Mouse (Mus musculus): ENCODE results near the gene Rab20.
"Not testable (repeated sequence)": the region's sequence is repeated elsewhere in the genome, so short reads cannot be mapped to it uniquely, and the experiment has no call there.

Rab20 gene

DNA sequence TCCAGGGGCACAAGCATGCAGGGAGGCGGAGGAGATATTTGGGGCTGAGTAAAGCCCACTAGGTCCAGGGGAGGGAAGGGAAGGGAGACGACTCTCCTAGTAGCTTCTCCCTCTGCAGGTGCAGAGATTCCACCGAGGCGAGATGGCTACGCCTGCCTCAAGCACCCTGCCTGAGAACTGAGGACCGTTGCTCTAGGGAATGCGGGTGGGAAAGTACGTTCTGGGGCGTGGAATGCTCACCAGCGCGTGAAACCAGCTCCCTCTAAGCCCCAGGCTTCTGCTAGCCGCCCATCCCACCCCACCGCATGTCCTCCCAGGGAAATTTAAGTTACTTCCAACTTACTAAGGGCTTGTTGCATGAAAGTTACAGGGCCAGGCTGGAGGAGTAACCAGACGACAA lies 1.1 kb upstream of the Rab20 start:
- no peak for DNase-seq (ENCODE audit: low spot score in 2 of 2)

DNA sequence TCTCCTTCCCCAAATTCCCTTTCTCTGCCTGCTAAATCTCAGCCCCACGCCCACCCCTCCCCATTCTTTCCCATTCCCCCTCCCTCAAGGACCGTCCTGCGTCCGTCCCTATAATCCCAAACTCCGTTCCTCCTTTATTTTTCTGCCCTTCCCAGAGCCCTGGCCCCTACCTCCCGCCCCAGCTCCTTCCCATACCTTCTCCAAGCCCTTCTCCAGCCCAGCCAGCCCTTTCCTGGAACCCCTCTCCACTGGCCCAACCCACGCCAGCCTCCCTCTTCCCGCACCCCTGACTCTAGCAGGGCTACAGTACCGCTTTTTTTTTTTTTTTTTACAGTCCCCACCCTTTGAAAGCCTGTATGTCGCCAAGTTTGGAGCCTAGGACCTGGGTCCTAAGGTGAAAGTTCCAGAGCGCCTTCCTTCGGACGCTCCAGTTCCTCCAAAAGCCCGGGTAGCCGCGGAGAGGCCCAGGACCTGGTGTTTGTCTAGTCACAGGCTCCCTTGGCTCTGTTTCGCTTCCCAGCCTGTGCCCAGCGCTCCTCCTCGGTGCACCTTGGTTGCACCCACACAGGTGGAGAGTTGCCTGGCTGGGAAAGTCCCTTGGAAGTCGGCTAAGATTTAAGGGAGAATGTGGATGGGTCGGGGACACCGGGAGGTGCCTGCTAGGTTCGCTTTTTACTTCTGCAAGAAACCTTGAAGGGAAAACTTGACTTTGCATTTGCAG lies 457 bp upstream of the Rab20 start:
- DNase-seq (ENCODE audit: low spot score in 2 of 2): no peak

DNA sequence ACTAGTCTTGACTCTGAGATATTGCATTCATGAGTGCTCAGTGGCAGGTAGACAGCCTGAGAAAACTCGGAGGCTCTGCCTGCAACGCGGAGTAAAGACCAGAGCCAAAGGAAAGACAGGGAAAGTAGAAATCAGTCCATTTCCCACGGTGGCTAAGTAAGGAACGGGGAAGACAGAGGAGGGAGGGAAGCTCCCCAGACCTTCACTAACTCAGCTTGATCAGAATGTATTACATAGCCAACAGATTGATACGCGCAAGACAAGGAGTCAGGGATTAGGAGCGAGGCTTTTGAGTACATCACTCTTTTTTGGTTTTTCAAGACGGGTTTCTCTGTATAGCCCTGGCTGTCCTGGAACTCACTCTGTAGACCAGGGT lies 1.3 kb downstream of the Rab20 start:
- DNase-seq (ENCODE audit: low spot score in 2 of 2): no peak

DNA sequence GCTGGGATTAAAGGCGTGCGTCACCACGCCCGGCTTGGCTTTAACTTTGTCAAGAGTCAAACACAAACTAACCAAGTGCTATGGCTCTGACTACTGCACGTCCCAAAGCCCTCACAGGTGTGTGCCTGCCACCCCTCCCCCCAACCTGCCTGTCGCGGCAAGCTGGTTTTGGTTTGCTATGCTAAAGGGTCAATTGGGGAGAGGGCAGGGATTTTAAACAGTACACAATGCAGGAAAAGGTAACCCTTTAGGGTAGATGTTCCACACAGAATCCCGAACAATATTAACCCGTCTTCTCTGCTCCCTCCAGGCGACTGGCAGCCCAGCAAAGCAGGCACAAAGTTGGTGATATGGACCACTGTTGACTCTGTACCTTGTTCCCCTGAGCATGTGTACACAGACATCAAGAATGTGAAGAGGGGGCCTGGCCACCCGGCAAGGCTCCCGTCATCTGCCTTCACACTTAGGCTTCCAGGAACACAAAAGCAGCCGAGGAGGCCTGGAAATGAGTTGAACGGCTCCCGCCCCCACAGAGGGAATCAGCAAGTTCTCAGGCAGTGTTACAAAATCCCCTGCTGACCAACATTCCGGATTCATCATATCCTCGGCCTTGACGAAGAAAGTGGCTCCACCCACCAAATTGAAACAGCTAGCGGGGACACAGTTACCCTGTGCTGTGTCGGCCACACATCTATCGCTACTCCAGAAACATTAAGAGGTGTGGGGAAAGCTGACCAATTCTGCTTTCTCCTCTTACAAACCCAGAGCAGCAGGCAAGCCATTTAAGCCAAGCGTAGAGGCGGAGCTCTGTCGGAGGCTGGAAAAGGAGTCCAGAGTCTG lies 2.0 kb downstream of the Rab20 start:
- no peak for DNase-seq (ENCODE audit: low spot score in 2 of 2)

DNA sequence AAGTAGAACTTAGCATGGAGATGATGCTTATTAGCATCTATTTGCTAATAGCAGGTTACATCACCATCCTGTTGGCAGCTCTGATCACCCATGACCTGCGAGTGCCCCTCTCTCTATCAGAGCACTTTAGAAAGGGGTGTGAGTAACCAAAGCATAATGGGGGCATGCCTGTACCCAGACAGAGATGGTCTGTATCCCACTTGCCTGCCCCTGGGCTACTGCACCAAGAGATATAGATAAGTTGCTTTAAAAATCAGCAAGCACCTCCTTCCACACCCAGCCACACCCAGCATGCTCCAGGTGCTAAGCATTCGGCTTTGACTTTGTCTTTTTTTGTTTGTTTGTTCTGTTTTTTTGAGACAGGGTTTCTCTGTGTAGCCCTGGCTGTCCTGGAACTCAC lies 2.6 kb downstream of the Rab20 start:
- DNase-seq (ENCODE audit: low spot score in 2 of 2): no peak

DNA sequence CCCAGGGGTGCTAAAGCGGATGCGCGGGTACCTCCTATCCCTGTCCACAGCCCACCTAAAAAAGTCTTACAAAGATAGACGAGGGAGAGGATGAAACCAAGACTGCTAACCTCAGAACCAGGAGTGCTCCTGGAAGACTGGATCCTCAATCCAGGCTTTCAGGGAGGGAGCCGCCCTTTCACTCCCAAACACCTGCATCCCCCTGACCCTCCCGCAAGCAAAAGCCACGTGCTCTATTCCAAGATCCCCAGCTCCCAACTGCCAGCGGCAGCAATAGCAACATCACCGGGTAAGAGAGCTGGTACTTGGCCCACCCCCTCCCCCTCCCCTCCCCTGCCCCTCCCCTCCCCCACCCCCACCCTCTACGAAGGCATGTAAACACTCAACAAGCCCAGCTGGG lies 3.1 kb downstream of the Rab20 start:
- DNase-seq (ENCODE audit: low spot score in 2 of 2): no peak

DNA sequence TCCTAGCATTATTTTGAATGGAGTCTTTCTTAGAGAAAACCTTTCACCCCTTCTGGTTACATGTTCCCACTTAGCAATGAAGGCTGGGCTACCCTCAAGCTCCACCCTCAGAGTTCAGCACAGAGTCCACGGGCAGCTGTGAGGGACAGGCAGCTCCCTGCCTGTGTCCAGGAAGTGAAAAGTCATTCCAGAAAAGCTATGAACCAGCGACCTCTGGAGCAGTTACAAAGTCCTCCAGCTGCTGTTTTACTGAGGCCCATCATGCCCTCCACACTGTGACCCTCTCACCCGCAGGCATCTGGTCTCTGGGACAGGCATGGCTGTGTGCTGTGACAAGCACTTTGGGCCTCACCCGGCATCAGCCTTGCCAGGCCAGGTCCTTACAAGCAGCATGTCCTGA lies 5.4 kb downstream of the Rab20 start:
- DNase-seq (ENCODE audit: low spot score in 2 of 2): no peak

DNA sequence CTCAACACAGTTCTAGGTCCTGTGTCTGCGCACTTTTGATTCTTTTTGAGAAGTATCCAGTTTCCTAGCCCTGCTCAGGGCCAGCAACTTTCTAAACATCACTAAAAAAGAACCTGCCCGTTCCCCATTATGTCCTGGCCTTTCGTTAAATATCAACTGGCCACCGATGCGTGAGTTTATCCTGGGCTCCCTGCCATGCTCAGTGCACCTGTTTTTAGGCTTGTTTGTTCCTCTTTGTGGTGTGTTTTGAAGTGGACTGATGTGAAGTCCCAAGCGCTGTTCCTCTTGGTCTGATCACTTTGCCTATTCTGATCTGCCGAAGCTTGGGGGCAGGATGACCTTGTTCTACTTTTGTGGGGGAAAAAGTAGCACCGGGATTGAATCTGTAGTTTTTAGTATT lies 7.2 kb downstream of the Rab20 start:
- DNase-seq (ENCODE audit: low spot score in 2 of 2): no peak

DNA sequence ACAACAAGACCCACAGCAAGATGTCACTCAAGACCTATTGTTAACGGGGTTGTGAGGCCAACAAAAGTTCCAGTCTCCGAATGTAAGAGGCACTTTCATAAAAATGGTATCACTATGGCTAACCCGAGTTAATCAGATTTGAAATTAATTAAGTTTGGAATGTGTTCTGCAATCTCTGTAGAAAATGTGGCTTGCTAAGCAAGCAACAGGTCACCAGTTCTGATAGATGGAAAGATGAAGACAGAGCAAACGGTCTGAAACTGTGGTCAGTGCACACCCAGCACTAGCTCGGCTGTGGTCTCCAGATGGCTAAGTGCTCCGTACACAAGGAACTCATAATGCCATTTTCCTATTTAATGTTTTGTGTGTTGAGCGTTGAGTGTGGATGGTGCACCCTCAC lies 7.8 kb downstream of the Rab20 start:
- DNase-seq (ENCODE audit: low spot score in 2 of 2): no peak

DNA sequence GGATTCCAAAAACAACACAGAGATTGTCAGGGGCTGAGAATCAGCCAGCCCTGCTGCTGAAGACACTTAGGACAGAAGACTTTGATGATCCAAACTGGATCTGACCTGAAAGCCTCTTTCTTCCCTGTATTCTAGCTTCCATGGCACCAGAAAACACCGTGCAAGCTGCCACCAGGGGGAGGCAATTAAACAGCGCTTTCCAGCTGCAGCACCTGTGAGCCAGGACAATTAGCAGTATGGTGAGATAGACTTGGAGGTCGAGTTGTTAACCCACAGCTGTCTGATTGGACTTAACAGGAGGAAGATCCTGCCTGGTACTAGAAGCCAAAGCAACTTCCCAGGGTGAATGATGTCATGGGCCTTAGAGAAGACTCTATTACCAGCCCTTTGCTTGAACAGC lies 9.4 kb downstream of the Rab20 start:
- DNase-seq (ENCODE audit: low spot score in 2 of 2): no peak

DNA sequence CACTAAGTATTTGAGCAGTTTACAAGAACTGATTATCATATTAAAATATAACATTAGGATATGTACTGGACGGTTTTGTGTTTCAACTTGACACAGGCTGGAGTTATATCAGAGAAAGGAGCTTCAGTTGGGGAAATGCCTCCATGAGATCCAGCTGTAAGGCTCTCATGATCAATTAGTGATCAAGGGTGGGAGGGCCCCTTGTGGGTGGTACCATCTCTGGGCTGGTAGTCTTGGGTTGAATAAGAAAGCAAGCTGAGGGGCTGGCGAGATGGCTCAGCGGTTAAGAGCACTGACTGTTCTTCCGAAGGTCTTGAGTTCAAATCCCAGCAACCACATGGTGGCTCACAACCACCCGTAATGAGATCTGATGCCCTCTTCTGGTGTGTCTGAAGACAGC lies 12.0 kb downstream of the Rab20 start:
- DNase-seq (ENCODE audit: low spot score in 2 of 2): not testable (repeated sequence)

DNA sequence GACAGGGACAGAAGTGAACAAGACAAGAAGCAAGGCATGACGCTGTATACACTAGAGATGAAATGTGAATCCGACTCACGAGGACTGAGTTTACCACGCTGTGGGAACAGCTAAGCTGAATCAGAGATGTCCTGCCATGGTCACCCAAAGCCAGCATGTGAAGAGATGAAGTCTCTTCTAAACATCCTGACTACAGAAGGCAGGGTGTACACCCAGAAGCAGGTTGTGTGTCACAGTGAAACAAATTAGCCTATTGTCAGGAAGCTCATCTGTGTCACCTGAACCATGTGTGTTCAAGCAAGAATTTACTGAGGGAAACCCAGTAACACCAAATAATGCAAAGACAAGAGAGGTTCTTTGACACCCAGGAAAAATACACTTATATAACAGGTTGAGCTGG lies 12.9 kb downstream of the Rab20 start:
- no peak for DNase-seq (ENCODE audit: low spot score in 2 of 2)

DNA sequence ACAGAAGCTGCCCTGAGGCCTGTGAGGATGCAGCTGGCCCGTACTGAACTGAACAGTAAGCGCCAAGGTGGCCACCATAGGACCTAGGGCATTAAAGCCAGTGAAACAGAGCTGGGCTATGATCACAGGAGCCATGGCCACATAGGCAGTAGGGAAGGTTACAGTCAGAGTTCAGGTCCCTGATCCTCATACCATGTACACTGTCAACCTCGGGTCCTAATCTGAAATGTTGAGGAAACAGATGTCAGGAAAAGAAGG lies 13.9 kb downstream of the Rab20 start:
- DNase-seq (ENCODE audit: low spot score in 2 of 2): no peak

DNA sequence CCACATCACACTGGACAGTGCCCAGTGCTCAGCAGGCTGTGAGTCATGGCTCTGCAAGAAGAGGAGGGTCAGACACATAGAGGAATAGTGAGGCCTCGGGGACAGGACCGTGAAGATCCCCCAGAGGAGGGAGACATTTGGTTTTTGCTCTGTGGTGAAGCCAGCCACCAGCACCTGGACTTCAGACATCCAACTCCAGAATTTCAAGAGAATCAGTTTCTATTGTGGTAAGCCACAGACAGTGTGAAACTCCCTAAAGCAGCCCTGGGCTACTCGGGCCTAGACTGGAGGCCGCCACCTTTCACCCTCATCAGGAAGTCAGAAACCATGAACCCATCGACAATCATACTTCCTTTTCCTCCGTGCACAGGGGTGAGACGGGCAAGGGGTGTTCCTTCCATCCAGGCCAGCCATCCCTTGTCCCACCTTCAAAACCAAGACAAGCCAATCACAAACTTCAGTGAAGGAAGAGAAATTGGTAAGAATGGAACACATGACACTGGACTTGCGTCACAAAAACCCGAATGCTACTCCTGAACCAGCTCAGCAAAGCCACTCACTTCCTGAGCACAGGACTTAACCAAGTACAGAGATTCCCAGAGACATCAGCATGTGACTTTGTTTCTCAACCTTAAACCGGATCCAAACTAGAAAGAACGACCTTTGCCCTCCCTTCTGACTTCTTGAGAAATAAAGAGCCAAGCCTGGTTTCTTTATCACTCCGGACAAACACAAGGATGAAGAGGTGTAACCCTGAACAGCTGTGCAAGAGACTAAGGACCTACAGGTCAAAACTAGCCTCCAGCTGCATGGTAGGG lies 14.4 kb downstream of the Rab20 start:
- no peak for DNase-seq (ENCODE audit: low spot score in 2 of 2)

DNA sequence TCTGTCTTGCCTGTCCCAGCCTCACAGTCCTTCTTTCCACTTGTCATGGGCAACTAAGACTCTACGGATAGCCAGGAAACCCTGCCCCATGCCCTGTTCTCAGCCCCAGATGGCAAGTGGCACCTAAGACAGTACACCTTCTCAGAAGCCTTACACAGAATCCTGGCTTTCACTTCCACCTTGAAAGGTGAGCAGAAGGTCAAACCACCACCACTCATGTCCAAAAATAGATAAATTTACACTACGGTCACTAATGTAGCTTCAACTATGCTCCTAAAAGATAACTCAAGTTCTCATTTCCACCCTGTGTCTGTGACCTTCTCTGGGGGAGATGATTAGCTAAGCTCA lies 15.0 kb downstream of the Rab20 start:
- no peak for DNase-seq (ENCODE audit: low spot score in 2 of 2)

DNA sequence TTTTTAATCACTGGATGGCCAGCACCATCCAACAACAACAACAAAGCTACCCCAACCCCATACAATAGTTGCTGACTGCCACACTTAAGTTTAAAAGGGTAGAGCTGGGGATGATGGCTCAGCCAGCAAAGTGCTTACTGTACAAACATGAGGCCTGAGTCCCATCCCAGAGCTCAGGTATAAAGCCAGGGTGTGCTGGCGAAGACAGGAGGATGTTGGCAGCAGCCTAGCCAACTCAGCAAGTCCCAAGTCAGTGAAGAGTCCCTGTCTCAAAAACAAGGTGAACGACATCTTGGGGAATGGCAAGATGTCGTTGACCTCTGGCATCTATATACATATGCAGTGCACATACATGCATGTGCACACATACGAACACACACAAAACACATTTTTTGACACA lies 15.9 kb downstream of the Rab20 start:
- no peak for DNase-seq (ENCODE audit: low spot score in 2 of 2)

DNA sequence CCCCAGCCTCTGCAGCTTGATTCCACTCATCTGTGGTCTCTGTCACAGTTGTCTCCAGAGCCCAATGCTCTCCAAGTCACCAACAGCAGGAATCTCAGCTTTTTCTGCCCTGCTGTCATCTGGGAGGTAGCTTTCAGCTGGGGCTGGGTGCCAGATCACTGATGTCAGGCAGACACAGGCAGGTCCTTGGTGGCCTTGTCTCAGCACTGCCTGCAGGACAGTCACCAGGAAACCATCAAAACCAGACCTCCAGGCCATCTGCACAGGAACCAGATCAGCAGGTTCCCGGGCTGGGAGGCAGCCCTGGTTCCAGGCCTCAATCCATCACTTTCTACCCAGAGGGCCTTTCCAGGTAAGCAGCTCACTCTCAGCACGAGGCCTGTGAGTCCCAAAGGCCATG lies 16.7 kb downstream of the Rab20 start:
- DNase-seq (ENCODE audit: low spot score in 2 of 2): no peak

DNA sequence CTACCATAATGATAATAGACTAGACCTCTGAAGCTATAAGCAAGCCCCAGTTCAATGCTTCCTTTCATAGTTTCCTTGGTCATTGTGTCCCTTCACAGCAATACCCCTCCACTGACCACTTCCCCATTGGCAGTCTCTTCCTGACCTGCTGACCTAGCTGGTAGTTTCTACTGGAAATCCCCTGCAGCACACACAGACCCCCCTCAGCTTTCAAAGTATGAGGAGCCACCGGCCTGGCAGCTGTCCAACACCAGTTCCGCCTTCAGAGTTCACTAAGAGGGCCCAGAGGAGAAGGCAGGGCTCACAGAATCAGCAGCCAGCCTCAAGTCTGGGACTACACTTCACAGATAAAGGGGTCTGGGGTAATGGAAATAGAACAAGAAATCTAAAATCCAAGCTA lies 17.6 kb downstream of the Rab20 start:
- DNase-seq (ENCODE audit: low spot score in 2 of 2): peak in 1 of 2 experiments; percentile 34

DNA sequence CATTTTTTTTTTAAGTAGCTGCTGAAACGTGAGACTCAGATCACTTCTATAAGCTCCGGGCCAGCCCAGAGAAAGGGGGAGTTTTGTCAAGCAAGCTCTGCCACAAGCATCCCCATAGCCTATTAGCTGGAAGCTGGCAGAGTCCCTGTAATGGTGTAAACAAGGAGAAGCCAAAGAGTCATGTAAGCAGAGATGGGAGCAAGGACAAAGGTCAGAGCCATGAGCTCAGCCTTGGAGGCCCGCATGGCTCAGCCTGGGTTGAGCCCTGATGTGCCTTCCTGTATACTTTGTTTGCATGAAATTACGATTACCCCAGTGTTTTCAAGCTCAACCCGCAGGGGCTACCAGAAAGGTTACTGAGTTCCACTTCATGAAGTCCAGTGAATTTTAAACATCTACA lies 19.5 kb downstream of the Rab20 start:
- DNase-seq (ENCODE audit: low spot score in 2 of 2): no peak

DNA sequence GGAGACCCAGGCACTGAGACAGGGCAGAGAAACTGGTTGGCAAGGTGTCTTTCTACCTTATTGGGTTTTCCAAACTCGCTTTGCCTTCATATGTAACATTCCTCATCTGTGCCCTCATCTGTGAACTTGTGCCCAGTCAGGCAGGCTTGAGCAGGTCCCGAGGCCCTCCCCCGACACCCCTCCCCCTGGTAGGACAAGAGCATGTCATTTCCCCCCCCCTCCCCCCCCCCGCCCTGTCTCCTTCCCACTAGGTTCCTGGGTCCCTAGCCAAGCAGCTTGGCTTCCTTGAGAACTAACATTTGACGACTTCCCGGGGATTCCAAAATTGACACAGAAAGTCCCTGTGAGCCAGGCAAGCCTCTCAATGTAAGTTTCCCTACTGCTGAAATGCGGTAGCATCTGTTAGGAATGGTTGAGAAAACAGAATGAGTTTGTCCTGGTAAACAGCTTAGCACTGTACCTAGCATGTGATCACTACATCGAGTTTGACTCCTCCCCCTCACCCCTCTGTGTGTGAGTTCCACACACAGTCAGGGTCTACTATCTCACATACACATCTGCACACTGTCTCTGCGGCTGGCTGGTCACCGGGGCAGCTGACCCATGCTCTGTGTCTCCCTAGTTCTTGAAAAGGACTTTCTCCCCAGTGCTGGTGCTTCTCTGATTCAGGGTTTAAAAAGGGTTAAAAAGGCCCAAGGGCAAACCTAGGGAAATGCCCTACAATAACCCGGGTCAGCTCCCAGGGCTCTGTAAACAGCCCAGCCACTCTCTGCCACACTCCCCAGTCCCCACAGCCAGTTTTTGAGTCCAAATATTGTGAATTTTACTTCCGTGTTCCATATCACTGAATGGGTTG lies 20.3 kb downstream of the Rab20 start:
- no peak for DNase-seq (ENCODE audit: low spot score in 2 of 2)

DNA sequence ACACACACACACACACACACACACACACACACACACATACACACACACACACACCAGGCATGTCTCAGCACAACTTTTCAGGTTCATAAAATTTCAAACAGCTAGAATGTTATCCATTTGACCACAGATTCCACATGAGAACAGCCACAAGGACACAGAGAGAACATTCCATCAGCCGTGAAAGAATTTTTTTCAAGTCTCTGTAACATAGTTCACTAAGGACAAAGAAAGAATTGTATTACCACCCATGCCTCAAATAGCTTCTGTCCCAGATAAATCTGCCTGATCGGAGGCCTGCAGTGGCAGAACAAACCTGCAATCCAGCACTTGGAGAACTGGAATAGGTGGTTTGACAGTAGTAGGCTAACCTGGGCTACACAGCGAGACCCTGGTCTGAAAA lies 21.2 kb downstream of the Rab20 start:
- DNase-seq (ENCODE audit: low spot score in 2 of 2): no peak

DNA sequence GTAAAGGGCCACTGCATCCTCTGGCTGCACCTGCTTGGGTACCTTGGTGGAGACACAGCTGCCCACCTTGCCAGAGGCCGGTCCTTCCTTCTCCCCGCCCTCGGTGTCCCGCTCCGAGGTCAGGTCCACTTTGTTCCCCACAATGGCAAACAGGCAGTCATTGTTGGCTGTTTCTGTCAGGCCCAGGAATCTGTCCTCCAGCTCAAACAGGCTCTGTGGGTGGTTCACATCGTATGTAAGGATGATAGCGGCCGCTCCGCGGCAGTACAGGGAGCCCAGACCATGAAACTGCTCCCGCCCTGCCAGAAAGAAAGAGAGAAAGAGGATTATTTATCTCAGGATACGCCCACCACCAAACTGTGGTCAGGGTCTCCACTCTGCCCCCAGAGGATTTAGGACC lies 24.3 kb downstream of the Rab20 start:
- DNase-seq (ENCODE audit: low spot score in 2 of 2): no peak
